Mouse (Mus musculus): ENCODE results near the gene Tbc1d32.
A peak's percentile ranks its signal among the peaks of the same experiment; 100 is the strongest.
"Not testable (repeated sequence)": the region's sequence is repeated elsewhere in the genome, so short reads cannot be mapped to it uniquely, and the experiment has no call there.

Tbc1d32 gene

GRCm38 (mm10) chr10:56228568-56229209 lies at the start of gene Tbc1d32:
Gene Tbc1d32, minus strand, starts transcription at chr10:56228689.
- peak; percentile 94 to 96 for DNase-seq (ENCODE audit: low spot score in 2 of 2)

GRCm38 (mm10) chr10:56227771-56228275 lies 666 bp downstream of the Tbc1d32 start:
- peak in 1 of 2 experiments; percentile 28 for DNase-seq (ENCODE audit: low spot score in 2 of 2)

- DNase-seq (ENCODE audit: low spot score in 2 of 2) = no peak
Observed at GRCm38 (mm10) chr10:56215797-56216196, 12.7 kb downstream of the Tbc1d32 start.

GRCm38 (mm10) chr10:56210343-56210742 lies 18.1 kb downstream of the Tbc1d32 start:
- DNase-seq (ENCODE audit: low spot score in 2 of 2) = no peak

GRCm38 (mm10) chr10:56206802-56207404 lies 21.6 kb downstream of the Tbc1d32 start:
- DNase-seq (ENCODE audit: low spot score in 2 of 2) = no peak

- no peak for DNase-seq (ENCODE audit: low spot score in 2 of 2)
Observed at GRCm38 (mm10) chr10:56204348-56204747, 24.1 kb downstream of the Tbc1d32 start.

- no peak for DNase-seq (ENCODE audit: low spot score in 2 of 2)
Observed at GRCm38 (mm10) chr10:56199902-56200301, 28.6 kb downstream of the Tbc1d32 start.

- no peak for DNase-seq (ENCODE audit: low spot score in 2 of 2)
Observed at GRCm38 (mm10) chr10:56198691-56199090, 29.8 kb downstream of the Tbc1d32 start.

- no peak for DNase-seq (ENCODE audit: low spot score in 2 of 2)
Observed at GRCm38 (mm10) chr10:56194310-56194709, 34.2 kb downstream of the Tbc1d32 start.

- DNase-seq (ENCODE audit: low spot score in 2 of 2) = no peak
Observed at GRCm38 (mm10) chr10:56181727-56182126, 46.8 kb downstream of the Tbc1d32 start.

- DNase-seq (ENCODE audit: low spot score in 2 of 2) = no peak
Observed at GRCm38 (mm10) chr10:56173184-56173583, 55.3 kb downstream of the Tbc1d32 start.

GRCm38 (mm10) chr10:56167721-56168120 lies 60.8 kb downstream of the Tbc1d32 start:
- not testable (repeated sequence) for DNase-seq (ENCODE audit: low spot score in 2 of 2)

GRCm38 (mm10) chr10:56165758-56166157 lies 62.7 kb downstream of the Tbc1d32 start:
- no peak for DNase-seq (ENCODE audit: low spot score in 2 of 2)

GRCm38 (mm10) chr10:56164411-56164810 lies 64.1 kb downstream of the Tbc1d32 start:
- no peak for DNase-seq (ENCODE audit: low spot score in 2 of 2)

- DNase-seq (ENCODE audit: low spot score in 2 of 2) = no peak
Observed at GRCm38 (mm10) chr10:56158748-56159147, 69.7 kb downstream of the Tbc1d32 start.

- no peak for DNase-seq (ENCODE audit: low spot score in 2 of 2)
Observed at GRCm38 (mm10) chr10:56158207-56158606, 70.3 kb downstream of the Tbc1d32 start.

- DNase-seq (ENCODE audit: low spot score in 2 of 2) = no peak
Observed at GRCm38 (mm10) chr10:56156956-56157355, 71.5 kb downstream of the Tbc1d32 start.

GRCm38 (mm10) chr10:56148920-56149319 lies 79.6 kb downstream of the Tbc1d32 start:
- DNase-seq (ENCODE audit: low spot score in 2 of 2) = no peak

- DNase-seq (ENCODE audit: low spot score in 2 of 2) = no peak
Observed at GRCm38 (mm10) chr10:56137191-56137590, 91.3 kb downstream of the Tbc1d32 start.

- no peak for DNase-seq (ENCODE audit: low spot score in 2 of 2)
Observed at GRCm38 (mm10) chr10:56129642-56130041, 98.8 kb downstream of the Tbc1d32 start.

- no peak for DNase-seq (ENCODE audit: low spot score in 2 of 2)
Observed at GRCm38 (mm10) chr10:56126972-56127371, 101.5 kb downstream of the Tbc1d32 start.

- DNase-seq (ENCODE audit: low spot score in 2 of 2) = peak; percentile 44 to 53
Observed at GRCm38 (mm10) chr10:56115636-56116180, 112.8 kb downstream of the Tbc1d32 start.

Data from right cerebral cortex, postnatal 10 days (tissue).